Mouse (Mus musculus): ENCODE results near the gene Perp. TPM values are rescaled to one million over a fixed set of nuclear protein-coding genes. Genes with fewer than 3 reads are reported as not detected.

Gene Perp
- polyA plus RNA-seq, 1 experiment from 2014 or later = 15.0 TPM

DNA sequence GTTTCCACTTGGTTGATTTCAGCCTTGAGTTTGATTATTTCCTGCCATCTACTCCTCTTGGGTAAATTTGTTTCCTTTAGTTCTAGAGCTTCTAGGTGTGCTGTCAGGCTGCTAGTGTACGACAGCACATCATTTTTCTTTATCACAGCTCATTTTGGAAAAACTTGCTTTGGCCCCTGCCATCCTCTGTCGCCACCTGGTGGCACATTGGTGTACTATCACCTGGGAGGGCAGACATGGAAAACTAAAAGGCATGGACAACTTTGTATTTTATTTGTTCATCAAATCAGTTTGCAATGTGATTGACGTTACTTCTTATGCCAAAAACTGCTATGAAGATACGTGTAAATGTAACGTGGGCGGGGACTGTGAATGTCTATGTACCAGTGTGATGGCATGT, 59.3 kb downstream of the Perp start:
- TF ChIP-seq CTCF (IDR thresholded peaks at IDR 0.05; ENCODE audit: low read depth) = peak; percentile 87
- Histone ChIP-seq H3K4me3 (ENCODE audit: low read depth, low read length) (no peak overlapping the region), H3K9ac (no peak overlapping the region), H3K4me1 (ENCODE audit: insufficient read depth) (no peaks in the 10 kb centered on the region), H3K36me3 (ENCODE audit: insufficient read depth) (no peaks in the 10 kb centered on the region), H3K4me2 (no peak overlapping the region), H3K27me3 (ENCODE audit: insufficient read depth, low read length) (no peaks in the 10 kb centered on the region), H3K9me3 (ENCODE audit: low read depth, low read length) (no peaks in the 10 kb centered on the region), H3K27ac (ENCODE audit: low read depth) (no peak overlapping the region)
- WGBS = 18% methylated on average over 6 of the region's 6 CpGs
- DNase-seq = peak; percentile 62
- no peak for ATAC-seq (ENCODE audit: insufficient read depth)

Other genes starting within 250 kb of the Perp start
- gene Arfgef3, start 101.1 kb upstream of the Perp start, polyA plus RNA-seq (2014; fragmentation: Nextera tagmentation; extraction: Ambion mirVana) = 1.2 and 1.8 TPM in 2 replicates
- gene Gm4922, start 58.2 kb upstream of the Perp start, polyA plus RNA-seq (2014; fragmentation: Nextera tagmentation; extraction: Ambion mirVana) = not detected in 2 replicates
- 1.6 and 2.3 TPM in 2 replicates for gene Tnfaip3, start 170.6 kb downstream of the Perp start, polyA plus RNA-seq (2014; fragmentation: Nextera tagmentation; extraction: Ambion mirVana)